Mouse (Mus musculus) splenic B cell, adult 2 months (primary cell): ENCODE data around the gene Nfyc.

ENCODE experiments used
- DNase-seq: peaks from one replicate; pipeline ENCODE4 v3.0.0-alpha.2; 2011; ENCODE audit warnings: low read depth, low spot score
- H3K27me3 ChIP-seq: 2 replicates; pipeline ENCODE4 v1.6.1; 2012; ENCODE audit warnings: mild to moderate bottlenecking, low read length, moderate library complexity, mixed read lengths; ENCODE audit not compliant: control insufficient read depth, poor library complexity, insufficient read depth, severe bottlenecking
- H3K36me3 ChIP-seq: 2 replicates; pipeline ENCODE4 v1.6.1; 2012; ENCODE audit warnings: mild to moderate bottlenecking, low read length, moderate library complexity, mixed read lengths; ENCODE audit not compliant: control insufficient read depth, poor library complexity, insufficient read depth, severe bottlenecking

Nfyc gene

DNA sequence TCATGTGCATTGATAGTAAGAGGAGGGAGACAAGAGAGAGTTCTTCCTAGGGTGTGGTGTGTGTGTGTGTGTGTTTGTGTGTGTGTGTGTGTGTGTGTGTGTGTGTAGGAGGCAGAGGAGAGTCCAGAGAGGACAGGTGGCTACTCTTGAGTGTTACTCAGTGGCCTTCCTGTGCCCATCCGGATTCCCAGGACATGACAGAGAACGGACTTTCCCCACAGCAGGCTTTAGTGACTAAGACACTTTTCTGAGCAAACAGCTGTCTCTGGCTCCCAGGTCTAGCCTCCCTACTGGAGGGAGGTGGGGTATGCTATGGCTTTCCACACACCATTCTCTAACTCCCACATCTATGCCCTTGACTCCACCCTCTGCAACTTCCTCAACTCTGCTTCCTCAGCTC, 81.8 kb downstream of the Nfyc start:
- no peak for DNase-seq
- no peaks in the 10 kb centered on the region for H3K27me3 ChIP-seq
- no peaks in the 10 kb centered on the region for H3K36me3 ChIP-seq

DNA sequence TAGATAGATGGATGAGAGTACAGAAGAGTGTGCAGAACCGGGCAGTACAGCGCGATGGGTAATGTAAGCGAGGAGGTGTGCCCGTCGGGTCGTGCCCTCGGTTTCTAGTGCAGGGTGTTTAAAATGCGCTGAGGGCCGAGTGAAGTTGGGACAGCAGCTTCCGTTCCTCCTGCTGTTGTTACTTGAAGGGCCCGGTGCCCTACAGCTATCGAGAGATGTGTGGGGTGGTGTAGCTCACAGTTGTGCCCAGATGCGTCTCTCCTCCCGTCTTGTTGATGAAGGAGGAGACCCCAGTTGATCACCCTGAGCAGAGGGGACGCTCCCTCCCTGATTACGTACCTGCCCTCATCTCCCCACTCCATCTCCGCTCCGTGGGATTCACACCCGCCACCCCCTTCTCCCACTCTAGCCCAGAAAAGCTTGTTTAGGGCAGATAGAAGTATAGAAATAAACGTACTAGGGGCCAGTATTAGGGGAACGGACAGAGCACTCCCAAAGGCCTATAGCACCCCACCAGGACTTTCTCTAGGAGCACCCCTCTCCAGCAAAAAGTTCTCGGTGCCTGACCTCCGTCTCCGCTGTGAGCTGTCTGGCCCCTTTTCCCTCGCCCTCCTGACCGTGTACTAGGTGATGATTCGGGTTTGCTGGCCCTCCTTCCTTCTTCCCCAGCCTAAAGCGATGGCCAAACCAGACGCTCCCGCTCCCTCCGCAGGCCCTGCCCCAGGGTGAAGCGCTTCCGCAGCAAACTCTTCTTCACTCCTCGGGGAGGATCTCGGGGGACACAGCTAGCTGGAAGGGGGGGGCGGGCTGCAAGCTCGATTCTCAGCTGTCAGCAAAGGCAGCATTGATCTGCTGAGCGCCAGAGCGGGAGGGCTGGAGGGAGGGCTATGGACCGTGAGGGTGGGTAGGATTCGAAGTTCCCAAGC, 83.2 kb downstream of the Nfyc start, which contains the start of gene Kcnq4:
TSS of gene Kcnq4 (minus strand) at position 672 of the 926 bp plus-strand sequence.
- no peak for DNase-seq
- Histone ChIP-seq H3K36me3 (no peaks in the 10 kb centered on the region), H3K27me3 (no peaks in the 10 kb centered on the region)

DNA sequence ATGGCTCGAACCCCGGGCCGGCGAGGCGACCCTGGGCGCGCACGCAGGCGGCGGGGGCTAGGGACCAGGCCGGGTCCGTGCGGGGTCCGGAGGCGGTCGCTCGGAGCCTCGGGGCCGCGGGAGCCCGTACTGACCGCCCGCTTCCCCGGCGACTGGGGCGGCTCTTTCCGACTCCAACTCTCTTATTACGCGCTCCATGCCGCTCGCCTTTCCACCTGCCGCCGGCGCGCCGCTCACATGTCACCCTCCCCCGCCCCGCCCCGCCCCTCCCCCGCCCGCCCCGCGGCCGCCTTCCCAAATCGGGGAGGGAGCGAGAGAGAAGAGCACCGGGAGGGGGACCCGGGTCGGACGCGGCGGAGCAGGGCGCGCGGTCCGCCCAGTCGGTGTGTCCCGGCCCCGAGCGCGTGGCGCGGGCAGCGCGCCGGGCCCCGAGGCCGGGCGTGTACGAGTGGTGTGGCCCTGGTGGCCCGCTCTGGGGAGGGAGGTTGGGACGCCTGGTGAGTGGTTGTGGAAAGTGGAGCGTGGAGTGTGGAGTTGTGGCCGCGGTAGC, 84.1 kb downstream of the Nfyc start:
- Histone ChIP-seq H3K36me3 (no peaks in the 10 kb centered on the region), H3K27me3 (no peaks in the 10 kb centered on the region)
- no peak for DNase-seq

DNA sequence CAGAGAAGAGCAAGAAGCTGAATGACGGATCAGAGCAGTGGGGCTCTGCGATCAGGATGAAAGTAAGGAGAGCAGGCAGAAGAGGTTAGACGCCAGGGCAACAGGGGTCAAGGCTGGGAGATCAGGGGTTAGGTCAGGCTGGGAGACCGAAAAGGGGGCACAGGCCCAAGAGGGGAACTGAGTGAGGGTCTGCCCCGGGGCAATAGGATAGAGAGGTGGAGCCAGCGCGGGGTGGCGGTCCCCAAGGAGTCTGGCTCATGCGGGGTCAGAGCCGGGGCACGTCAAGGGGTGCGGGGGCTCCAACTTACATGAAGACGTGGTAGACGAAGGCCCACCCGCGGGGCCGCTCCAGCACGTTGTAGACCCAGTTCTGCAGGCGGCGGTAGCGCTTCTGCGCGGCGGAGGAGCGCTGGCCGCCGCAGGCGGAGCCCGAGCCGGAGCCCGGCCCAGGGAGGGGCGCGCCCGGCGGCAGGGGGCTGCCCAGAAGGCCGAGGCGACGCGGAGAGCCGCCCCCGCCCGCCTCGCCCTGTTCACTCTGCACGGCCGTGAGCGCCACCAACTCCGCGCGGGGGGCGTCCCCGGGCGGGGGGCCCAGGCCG, 84.7 kb downstream of the Nfyc start:
- DNase-seq: no peak
- Histone ChIP-seq H3K27me3 (no peaks in the 10 kb centered on the region), H3K36me3 (no peaks in the 10 kb centered on the region)

DNA sequence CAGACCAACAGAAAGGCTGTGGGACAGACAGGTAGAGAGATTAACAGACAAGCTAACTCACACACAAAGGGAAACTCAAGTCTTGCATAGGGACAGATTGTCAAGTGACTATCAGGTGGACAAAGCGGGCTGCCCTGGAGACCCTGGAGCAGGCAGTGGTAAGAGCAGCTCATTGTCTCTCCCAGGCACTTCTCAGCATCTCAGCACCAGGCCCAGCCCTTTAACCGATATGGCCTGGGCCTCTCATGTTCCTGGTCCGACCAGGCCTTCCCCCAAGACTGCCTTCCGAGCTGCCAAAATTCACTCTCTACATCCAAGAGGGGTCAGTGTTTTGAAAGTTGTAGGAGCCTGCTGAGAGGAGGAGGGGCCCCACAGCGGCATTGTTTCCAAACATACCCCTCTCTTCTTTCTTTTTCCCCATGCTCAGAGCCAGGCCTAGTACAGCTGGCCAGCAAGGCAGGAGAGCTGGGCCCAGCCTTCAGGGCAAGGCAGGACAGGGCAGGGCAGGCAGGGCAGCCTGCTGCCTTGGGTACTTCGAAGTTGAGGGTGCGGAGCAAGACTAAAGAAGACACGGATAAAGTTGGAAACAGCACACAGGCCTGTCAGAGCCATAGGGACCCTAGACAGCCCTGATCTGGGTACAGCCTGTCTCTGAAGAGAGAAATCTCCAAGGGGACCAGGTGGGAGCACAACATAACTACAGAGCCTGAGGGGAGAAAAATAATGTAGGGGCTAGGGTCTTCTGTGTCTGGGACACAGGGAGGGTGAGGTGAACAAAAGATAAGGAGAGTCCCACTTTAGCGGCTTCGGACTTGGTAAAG, 85.4 kb downstream of the Nfyc start:
- no peak for DNase-seq
- H3K27me3 ChIP-seq: no peaks in the 10 kb centered on the region
- no peaks in the 10 kb centered on the region for H3K36me3 ChIP-seq

DNA sequence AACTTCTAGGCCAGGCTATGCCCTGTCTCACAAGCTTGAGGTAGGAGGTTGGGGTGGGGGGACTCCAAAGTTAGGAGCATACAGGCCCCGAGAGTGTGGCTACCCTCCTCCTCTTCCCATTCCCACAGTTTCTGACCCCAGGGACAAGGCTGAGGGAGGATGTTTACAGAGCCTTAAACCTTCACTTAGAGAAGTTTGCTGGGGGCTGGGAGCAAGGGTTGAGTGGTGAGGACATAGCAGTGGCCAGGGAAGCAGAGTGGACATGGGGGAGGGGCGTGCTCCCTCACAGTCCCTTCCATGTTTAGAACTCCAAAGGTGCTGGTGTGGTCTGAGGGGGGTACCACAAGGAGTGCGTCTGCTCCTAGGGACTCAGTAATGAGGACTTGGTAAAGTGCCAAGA, 87.7 kb downstream of the Nfyc start:
- no peak for DNase-seq
- H3K36me3 ChIP-seq: no peaks in the 10 kb centered on the region
- H3K27me3 ChIP-seq: no peaks in the 10 kb centered on the region

DNA sequence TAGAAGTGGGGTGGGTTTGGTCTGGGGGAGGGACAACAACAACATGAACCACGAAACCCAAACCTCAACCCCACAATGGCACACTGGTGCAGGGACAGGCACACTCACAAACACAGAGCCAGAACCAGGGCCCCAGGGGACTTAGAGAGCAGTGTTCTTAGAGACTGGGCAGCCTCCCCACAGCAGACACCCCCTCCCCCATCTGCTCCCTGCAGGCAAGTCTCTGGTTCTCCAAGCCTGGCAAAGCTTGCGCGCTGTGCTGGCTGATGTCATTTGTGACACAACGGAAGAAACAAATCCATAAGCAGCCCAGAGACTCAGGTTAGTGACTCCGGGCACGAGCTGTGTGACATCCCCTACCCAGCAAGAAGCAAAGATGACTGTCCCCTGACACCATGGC, 90.1 kb downstream of the Nfyc start:
- Histone ChIP-seq H3K27me3 (no peaks in the 10 kb centered on the region), H3K36me3 (no peaks in the 10 kb centered on the region)
- no peak for DNase-seq

DNA sequence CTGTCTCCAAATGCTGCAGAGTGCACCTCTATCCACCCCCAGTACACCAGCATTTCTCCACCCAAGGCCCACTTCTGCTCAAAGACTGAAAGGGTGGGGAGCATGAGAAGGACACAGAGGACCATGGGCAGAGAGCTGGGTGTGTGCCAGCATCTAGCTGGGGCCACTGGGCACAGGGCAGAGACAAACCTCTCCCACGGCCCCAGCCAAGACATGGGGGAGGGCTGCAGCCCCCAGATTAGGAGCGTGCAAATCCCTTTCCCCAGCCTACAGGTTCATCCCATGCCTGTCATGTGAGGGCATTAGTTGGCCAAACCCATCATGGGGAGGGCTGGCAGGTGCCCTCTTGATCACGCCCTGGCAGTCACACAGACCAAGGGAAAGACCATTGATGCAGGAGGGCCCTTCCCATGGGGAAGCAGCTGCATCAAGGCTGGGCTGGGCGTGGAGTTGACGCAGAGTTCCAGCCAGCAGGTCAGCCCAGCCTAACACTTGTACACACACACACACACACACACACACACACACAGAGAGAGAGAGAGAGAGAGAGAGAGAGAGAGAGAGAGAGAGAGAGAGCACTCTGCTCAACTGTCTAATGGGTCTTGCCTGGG, 97.3 kb downstream of the Nfyc start:
- no peak for DNase-seq
- Histone ChIP-seq H3K36me3 (no peaks in the 10 kb centered on the region), H3K27me3 (no peaks in the 10 kb centered on the region)

DNA sequence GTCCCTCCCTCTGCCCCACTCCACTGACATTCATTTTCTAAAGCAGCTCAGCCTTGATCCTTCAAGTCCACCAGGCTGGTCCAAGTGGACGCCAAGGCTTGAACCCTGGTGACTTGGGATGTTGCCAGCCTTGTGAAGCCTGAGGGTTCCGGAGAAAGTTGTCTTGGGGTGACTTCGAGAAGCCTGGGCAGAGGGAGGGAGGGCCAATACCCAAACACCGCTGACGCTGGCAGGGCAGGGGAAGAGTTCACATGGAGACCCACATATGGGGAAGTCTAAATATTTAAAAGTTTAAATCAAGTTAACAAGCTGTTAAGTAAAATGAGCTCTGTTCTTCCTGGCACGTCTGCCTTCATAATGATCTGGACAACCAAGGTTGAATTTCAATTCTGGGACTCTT, 98.6 kb downstream of the Nfyc start:
- no peaks in the 10 kb centered on the region for H3K27me3 ChIP-seq
- no peak for DNase-seq
- no peaks in the 10 kb centered on the region for H3K36me3 ChIP-seq

DNA sequence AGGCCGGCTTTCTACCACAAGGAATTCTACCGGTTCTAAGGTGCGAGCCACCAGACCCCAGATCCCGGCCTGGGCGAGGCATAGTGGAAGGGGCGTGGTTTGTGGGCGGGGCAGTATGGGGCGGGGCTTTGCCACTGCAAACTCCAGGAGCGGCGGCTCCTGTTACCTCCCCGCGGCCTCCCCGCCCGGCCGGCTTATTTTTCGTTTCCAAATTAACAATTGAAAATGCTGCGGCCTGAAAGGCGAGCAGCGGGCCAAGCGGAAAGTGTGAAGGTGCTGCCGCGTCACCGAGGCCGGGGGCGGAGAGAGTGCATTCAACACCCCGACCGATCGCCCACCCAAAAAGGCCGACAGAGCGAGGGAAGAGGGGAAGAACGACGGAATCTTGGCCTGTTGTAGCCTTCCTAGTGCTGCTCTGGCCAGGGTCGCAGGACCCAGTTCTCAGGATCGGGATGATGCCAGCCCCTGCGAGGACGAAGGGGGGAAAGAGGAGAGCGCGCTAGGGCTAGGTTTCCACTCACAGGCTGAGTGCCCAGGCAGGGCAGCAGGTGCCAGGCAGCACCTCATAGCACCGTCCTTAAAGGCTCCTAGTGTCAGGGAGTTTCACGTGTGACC, 100.2 kb downstream of the Nfyc start:
- DNase-seq: peak; percentile 66
- Histone ChIP-seq H3K36me3 (no peaks in the 10 kb centered on the region), H3K27me3 (no peaks in the 10 kb centered on the region)

DNA sequence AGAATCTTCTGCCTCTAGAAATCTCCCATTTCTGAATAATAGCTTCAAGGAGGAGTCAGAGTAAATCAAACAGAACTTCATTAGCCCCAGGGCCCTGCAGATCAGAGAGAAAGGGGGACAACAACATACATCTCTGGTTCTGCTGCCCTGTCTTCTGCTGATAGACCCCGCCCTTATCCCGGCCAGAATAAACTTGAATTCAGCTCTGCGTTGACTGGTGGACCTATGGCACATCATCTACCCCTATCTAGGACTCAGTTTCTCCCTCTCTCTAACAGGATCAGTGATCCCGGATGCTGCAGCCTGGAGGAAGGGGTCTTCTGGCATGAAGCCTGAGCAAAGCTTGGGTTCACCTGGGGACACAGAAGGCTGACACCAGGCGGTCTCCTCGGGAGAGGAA, 100.8 kb downstream of the Nfyc start:
- Histone ChIP-seq H3K27me3 (no peaks in the 10 kb centered on the region), H3K36me3 (no peaks in the 10 kb centered on the region)
- DNase-seq: no peak

DNA sequence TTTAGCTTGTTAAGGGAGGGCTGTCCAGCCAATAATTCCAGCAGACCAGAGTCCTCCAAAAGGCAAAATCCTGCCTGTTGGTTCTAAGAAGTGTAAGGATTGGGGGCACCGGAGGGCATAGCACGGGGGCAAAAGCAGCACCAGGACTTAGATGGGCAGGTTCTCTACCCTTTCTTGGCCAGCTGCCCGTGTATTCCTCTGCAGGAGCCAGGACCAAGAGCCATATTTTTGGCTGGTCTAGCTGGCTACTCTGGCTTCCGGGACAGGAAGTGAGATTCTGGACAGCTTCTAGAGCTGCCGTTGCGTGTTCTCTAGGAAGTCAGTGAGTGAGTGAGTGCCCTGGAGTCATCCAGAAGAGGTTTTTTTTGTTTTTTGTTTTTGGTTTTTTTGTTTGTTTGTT, 101.2 kb downstream of the Nfyc start:
- no peak for DNase-seq
- H3K36me3 ChIP-seq: no peaks in the 10 kb centered on the region
- H3K27me3 ChIP-seq: no peaks in the 10 kb centered on the region

DNA sequence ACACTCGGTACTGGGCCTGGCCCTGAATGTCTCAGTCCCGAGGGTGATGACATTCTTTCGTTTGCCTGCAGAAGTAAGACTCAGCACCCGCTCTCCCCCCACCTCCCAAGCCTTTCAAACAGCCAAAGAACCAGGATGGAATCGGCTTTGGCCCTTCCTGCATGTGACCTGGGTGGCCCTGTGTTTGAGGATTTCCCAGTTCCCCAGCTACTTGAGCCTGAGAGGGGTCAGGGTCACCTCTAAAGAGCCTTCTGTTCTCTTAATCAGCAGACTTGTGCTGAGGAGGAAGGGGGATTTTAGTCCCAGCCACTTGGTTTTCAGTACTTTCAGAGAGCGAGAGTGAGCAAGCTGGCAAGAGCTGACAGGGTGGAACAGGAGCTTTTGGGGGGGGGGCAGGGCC, 101.9 kb downstream of the Nfyc start:
- DNase-seq: no peak
- Histone ChIP-seq H3K27me3 (no peaks in the 10 kb centered on the region), H3K36me3 (no peaks in the 10 kb centered on the region)

DNA sequence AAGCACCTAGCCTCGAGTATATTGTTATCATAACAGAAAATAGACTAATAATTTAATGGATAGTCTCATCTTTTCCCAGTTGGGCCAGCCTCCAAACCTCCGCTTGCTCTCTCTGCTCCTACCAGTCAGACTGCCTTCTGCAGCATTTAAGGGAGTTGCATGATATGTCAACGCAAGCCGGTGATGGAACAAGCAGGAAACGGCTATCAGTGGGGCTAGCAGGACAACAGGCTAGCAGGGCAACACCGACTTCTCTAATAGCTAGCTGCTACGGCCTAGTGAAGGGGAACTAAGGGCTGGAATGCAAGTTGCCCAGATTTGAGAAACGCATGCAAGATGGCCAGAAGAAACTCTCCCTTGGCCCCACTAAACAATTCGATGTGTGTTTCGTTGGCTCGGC, 103.5 kb downstream of the Nfyc start:
- no peaks in the 10 kb centered on the region for H3K36me3 ChIP-seq
- DNase-seq: no peak
- H3K27me3 ChIP-seq: no peaks in the 10 kb centered on the region
